Mouse (Mus musculus) spleen, adult 2 months (tissue): ENCODE measurements at regions not wholly inside any gene's neighbourhood (a gene's known extent, or its start where the extent isn't known, plus 50 kb on each side); places are given as distances from the start of the nearest gene placed in this dataset.
"Not testable (repeated sequence)": the region's sequence is repeated elsewhere in the genome, so short reads cannot be mapped to it uniquely, and the experiment has no call there.

ENCODE experiments used
- CTCF ChIP-seq: fragments of 200-500 bp; IDR thresholded peaks from 2 replicates; pipeline ENCODE4 v1.5.1; 2011; ENCODE audit warnings: mild to moderate bottlenecking, inconsistent platforms; ENCODE audit not compliant: insufficient read depth, insufficient read length, insufficient replicate concordance; ENCODE audit errors: extremely low read depth
- POLR2A ChIP-seq: fragments of 200-500 bp; IDR thresholded peaks from 2 replicates; pipeline ENCODE4 v1.6.1; 2011; ENCODE audit warnings: low read depth, low read length, inconsistent platforms

DNA sequence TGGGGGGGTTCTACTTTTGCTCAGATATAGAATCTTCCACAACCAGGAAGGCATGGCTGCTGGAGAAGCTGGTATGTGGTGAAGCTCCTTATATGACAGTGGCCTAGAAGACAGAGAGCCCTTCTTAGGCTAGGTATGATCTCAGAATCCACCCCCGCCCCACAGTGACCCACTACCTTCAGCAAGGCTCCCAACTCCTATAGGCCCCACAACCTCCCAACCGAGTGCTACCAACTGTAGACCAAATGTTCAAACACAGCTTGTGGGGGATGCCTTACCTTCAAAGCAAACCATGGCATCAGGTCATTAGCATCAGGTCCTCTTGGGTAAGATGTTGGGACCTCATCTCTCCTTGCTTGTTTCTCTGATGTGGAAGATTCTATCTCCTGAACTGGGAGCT, 70.6 kb upstream of the Gm21119 start:
- TF ChIP-seq CTCF, POLR2A: not testable (repeated sequence)
